Mouse (Mus musculus) leukemia stem cell, adult 10-12 weeks (primary cell): ENCODE measurements around the gene Gm35549. TPM values are rescaled to one million over a fixed set of nuclear protein-coding genes. Genes with fewer than 3 reads are reported as not detected.

ENCODE experiments used
- polyA plus RNA-seq: library from polyadenylated mRNA; stranded (reverse); fragments of >175 nt; gene quantifications from 2 replicates; pipeline ENCODE4 v1.2.3, GENCODE M21; 2012; ENCODE audit warnings: low replicate concordance

Gene Gm35549
- not detected in 2 replicates for polyA plus RNA-seq

GRCm38 (mm10) chr9:122843760-122844159 lies at the start of gene Gm35549:
Gene Gm35549 (minus strand): TSS chr9:122844035.

GRCm38 (mm10) chr9:122885385-122885784 lies 41.5 kb upstream of the Gm35549 start, which contains the start of gene Zkscan7:
Gene Zkscan7 (plus strand): TSS chr9:122885685.

GRCm38 (mm10) chr9:122865697-122866166 lies 21.9 kb upstream of the Gm35549 start, which contains the start of gene Zfp445:
Gene Zfp445 (minus strand): TSS chr9:122866006.

GRCm38 (mm10) chr9:122805053-122805844 lies 38.6 kb downstream of the Gm35549 start, which contains the start of gene Tcaim:
Gene Tcaim (plus strand): TSS chr9:122805539.

Other genes with a start within 250 kb of the Gm35549 start
- not detected in 2 replicates for gene Topaz1, start 96.7 kb downstream of the Gm35549 start, polyA plus RNA-seq
- 0.84 and 0.92 TPM in 2 replicates for gene Tcaim, start 38.5 kb downstream of the Gm35549 start, polyA plus RNA-seq
- 4.2 and 4.5 TPM in 2 replicates for gene Zfp445, start 22.0 kb upstream of the Gm35549 start, polyA plus RNA-seq
- 0.44 and 0.97 TPM in 2 replicates for gene Zkscan7, start 41.6 kb upstream of the Gm35549 start, polyA plus RNA-seq
- 0.08 and 0.42 TPM in 2 replicates for gene Zfp105, start 79.0 kb upstream of the Gm35549 start, polyA plus RNA-seq
- 1.5 and 2.4 TPM in 2 replicates for gene 1110059G10Rik, start 107.0 kb upstream of the Gm35549 start, polyA plus RNA-seq
- 4.0 and 9.8 TPM in 2 replicates for gene Kif15, start 107.0 kb upstream of the Gm35549 start, polyA plus RNA-seq
- gene Tmem42, start 177.3 kb upstream of the Gm35549 start, polyA plus RNA-seq = 0.74 and 2.9 TPM in 2 replicates
- not detected in 2 replicates for gene Tgm4, start 190.7 kb upstream of the Gm35549 start, polyA plus RNA-seq